Comparison of ENCODE assay signal across 11 mouse cellular contexts in genomic region chr7:45486761-45487415, GRCm38 (mm10). TPM values are rescaled to one million over a fixed set of nuclear protein-coding genes. Genes with fewer than 3 reads are reported as not detected.
A peak's percentile ranks its signal among the peaks of the same experiment; 100 is the strongest.
DNase-seq lines count a peak whose midpoint lies in the region; ATAC-seq and TF ChIP-seq lines count a peak whose summit lies in the region.
"Had no signal": no experiment of that assay in that cellular context is flagged by ENCODE, and none has a peak within 500 bp of the region (broad histone marks: within the 10 kb centered on the region; RNA-seq: fewer than 3 reads in every experiment).

TSS of gene Gm45808 (minus strand) at chr7:45486811.

- no peak within 1 kb of the TSS; the same call in 1 of the 2 replicates for H3K4me3 ChIP-seq in hindbrain, embryonic 10.5 days
- H3K4me3 ChIP-seq in hindbrain, embryonic 11.5 days (ENCODE audit: low read depth, low read length): no peak within 1 kb of the TSS
- peak within 1 kb of the TSS in 1 of 2 experiments; percentile 97; a peak in 1 of 4 replicates for H3K4me3 ChIP-seq in ES-E14 (ENCODE audit: insufficient read depth in 1 of 2, low read depth in 1 of 2, low read length in 2 of 2, poor library complexity in 1 of 2, severe bottlenecking in 1 of 2)
- H3K4me3 ChIP-seq in limb, embryonic 14.5 days (replicated peaks; ENCODE audit: low read length): no peak within 1 kb of the TSS
- no peak within 1 kb of the TSS for H3K4me3 ChIP-seq in heart, embryonic 12.5 days
- H3K4me3 ChIP-seq: heart, adult 2 months had no signal

- no peak for DNase-seq in hindbrain, embryonic 10.5 days (ENCODE audit: low spot score)
- no peak for DNase-seq in hindbrain, embryonic 11.5 days (ENCODE audit: low spot score)
- no peak for DNase-seq in ES-E14 (ENCODE audit: low read depth, low spot score)
- no peak for DNase-seq in adrenal gland, postnatal 25 days
- no peak for DNase-seq in limb, embryonic 14.5 days (ENCODE audit: low spot score)
- no peak for DNase-seq in right cerebral cortex, adult 18-20 months
- DNase-seq: cerebellum, postnatal 14 days; heart, adult 2 months had no signal

- H3K36me3 ChIP-seq in hindbrain, embryonic 10.5 days: peaks cover 15% of the 10 kb centered on the region; the same call in 1 of the 2 replicates
- no peaks in the 10 kb centered on the region for H3K36me3 ChIP-seq in hindbrain, embryonic 11.5 days (ENCODE audit: control insufficient read depth, insufficient read depth, low read length)
- H3K36me3 ChIP-seq in ES-E14 (ENCODE audit: control insufficient read depth, insufficient read depth, low read length, poor library complexity, severe bottlenecking): peaks cover 9% of the 10 kb centered on the region; the same call in 1 of the 2 replicates
- H3K36me3 ChIP-seq in limb, embryonic 14.5 days (ENCODE audit: control insufficient read depth, insufficient read depth, low read length): 0 out of 2 replicates have a peak, but pooled peaks cover 2% of the 10 kb centered on the region
- H3K36me3 ChIP-seq in heart, embryonic 12.5 days: 0 out of 2 replicates have a peak, but pooled peaks cover 3% of the 10 kb centered on the region

- in situ Hi-C loops in ES-E14 (cut with MboI; ENCODE audit: low sequenced_read_pairs in 2 of 2, unreplicated experiment in 2 of 2): no loop called here

- H3K9ac ChIP-seq in hindbrain, embryonic 11.5 days (ENCODE audit: low read depth, low read length): no peak within 1 kb of the TSS
- peak within 1 kb of the TSS; percentile 15; the same call in 1 of the 2 replicates for H3K9ac ChIP-seq in ES-E14 (ENCODE audit: insufficient read depth, low read depth, low read length, poor library complexity, severe bottlenecking)
- no peak within 1 kb of the TSS for H3K9ac ChIP-seq in limb, embryonic 14.5 days (ENCODE audit: low read depth, low read length, severe bottlenecking)
- no peak within 1 kb of the TSS for H3K9ac ChIP-seq in heart, embryonic 12.5 days

- TF ChIP-seq POLR2A in limb, embryonic 14.5 days (IDR thresholded peaks at IDR 0.05; ENCODE audit: borderline replicate concordance, extremely low read depth, insufficient read depth, insufficient read length): no peak

- 0 out of 2 replicates have a peak within 1 kb of the TSS, but pooled peaks have one; percentile 89 for H3K27ac ChIP-seq in hindbrain, embryonic 10.5 days
- H3K27ac ChIP-seq in hindbrain, embryonic 11.5 days (ENCODE audit: low read depth, low read length): no peak within 1 kb of the TSS
- no peak within 1 kb of the TSS for H3K27ac ChIP-seq in ES-E14 (ENCODE audit: insufficient read depth, low read depth, low read length, poor library complexity, severe bottlenecking)
- peak within 1 kb of the TSS; percentile 61 for H3K27ac ChIP-seq in limb, embryonic 14.5 days (replicated peaks; ENCODE audit: low read depth, low read length)
- H3K27ac ChIP-seq in heart, embryonic 12.5 days (ENCODE audit: poor library complexity, severe bottlenecking): no peak within 1 kb of the TSS
- H3K27ac ChIP-seq: heart, adult 2 months had no signal

- no peaks in the 10 kb centered on the region for H3K27me3 ChIP-seq in hindbrain, embryonic 10.5 days (ENCODE audit: insufficient read depth, poor library complexity, severe bottlenecking)
- no peaks in the 10 kb centered on the region for H3K27me3 ChIP-seq in hindbrain, embryonic 11.5 days (ENCODE audit: control insufficient read depth, insufficient read depth, low read length)
- H3K27me3 ChIP-seq in limb, embryonic 14.5 days (ENCODE audit: control insufficient read depth, insufficient read depth, low read length): no peaks in the 10 kb centered on the region
- no peaks in the 10 kb centered on the region for H3K27me3 ChIP-seq in heart, embryonic 12.5 days (replicated peaks)

- 83% methylated on average over 12 of the region's 12 CpGs for WGBS in hindbrain, embryonic 10.5 days
- 82% methylated on average over 12 of the region's 12 CpGs for WGBS in hindbrain, embryonic 11.5 days
- 80% methylated on average over 12 of the region's 12 CpGs for WGBS in limb, embryonic 14.5 days
- 84% methylated on average over 12 of the region's 12 CpGs for WGBS in heart, embryonic 12.5 days

- no peak within 1 kb of the TSS for H3K4me2 ChIP-seq in hindbrain, embryonic 11.5 days (replicated peaks; ENCODE audit: low read depth, low read length)
- H3K4me2 ChIP-seq in limb, embryonic 14.5 days (replicated peaks; ENCODE audit: low read depth, low read length, severe bottlenecking): no peak within 1 kb of the TSS
- no peak within 1 kb of the TSS for H3K4me2 ChIP-seq in heart, embryonic 12.5 days

- H3K9me3 ChIP-seq in hindbrain, embryonic 10.5 days: no peaks in the 10 kb centered on the region
- no peaks in the 10 kb centered on the region for H3K9me3 ChIP-seq in hindbrain, embryonic 11.5 days (ENCODE audit: control insufficient read depth, low read length)
- no peaks in the 10 kb centered on the region for H3K9me3 ChIP-seq in ES-E14 (ENCODE audit: control insufficient read depth, insufficient read depth, low read depth, low read length)
- H3K9me3 ChIP-seq in limb, embryonic 14.5 days (ENCODE audit: control insufficient read depth, low read length): no peaks in the 10 kb centered on the region
- H3K9me3 ChIP-seq in heart, embryonic 12.5 days (replicated peaks): no peaks in the 10 kb centered on the region

- peaks cover 36% of the 10 kb centered on the region for H3K4me1 ChIP-seq in hindbrain, embryonic 10.5 days (replicated peaks)
- no peaks in the 10 kb centered on the region for H3K4me1 ChIP-seq in hindbrain, embryonic 11.5 days (replicated peaks; ENCODE audit: control insufficient read depth, insufficient read depth, low read length)
- H3K4me1 ChIP-seq in ES-E14 (ENCODE audit: control insufficient read depth in 2 of 2, insufficient read depth in 2 of 2, low read length in 2 of 2, poor library complexity in 1 of 2): peaks cover 6 to 14% of the 10 kb centered on the region in 2 experiments; a peak in 3 of 4 replicates
- peaks cover 14% of the 10 kb centered on the region for H3K4me1 ChIP-seq in limb, embryonic 14.5 days (ENCODE audit: control insufficient read depth, insufficient read depth, low read length)
- peaks cover 26% of the 10 kb centered on the region for H3K4me1 ChIP-seq in heart, embryonic 12.5 days (replicated peaks)

- ATAC-seq in hindbrain, embryonic 11.5 days (ENCODE audit: low FRiP score): no peak
- no peak for ATAC-seq in limb, embryonic 14.5 days (ENCODE audit: low FRiP score, low read depth)
- ATAC-seq in granulocyte monocyte progenitor cell, adult 5-6 weeks (replicated peaks; ENCODE audit: poor library complexity, severe bottlenecking): no peak
- no peak for ATAC-seq in heart, embryonic 12.5 days (ENCODE audit: insufficient number of reproducible peaks, low FRiP score)

TF ChIP-seq in ES-E14, 5 proteins besides CTCF, POLR2A, EP300 and RAD21:
- no peak for TF ChIP-seq ZC3H11A (IDR thresholded peaks at IDR 0.05; ENCODE audit: borderline replicate concordance, low read depth, low read length)
- no peak for TF ChIP-seq CHD2 (IDR thresholded peaks at IDR 0.05; ENCODE audit: low read depth, low read length)

RNA-seq across cellular contexts. Expression of gene Gm45808, which starts in this region (rescaled TPM):
- not detected in 2 replicates for polyA plus RNA-seq in hindbrain, embryonic 10.5 days (2016; fragmentation: Nextera tagmentation; extraction: Ambion mirVana)
- not detected in 2 replicates for polyA plus RNA-seq in hindbrain, embryonic 11.5 days (2014; fragmentation: Nextera tagmentation; extraction: Ambion mirVana)
- total RNA-seq in ES-E14 (2012; rRNA removed): 0.71 TPM in 1 of 2 replicates, not detected in the other
- 21.0 and 40.1 TPM in 2 replicates for total RNA-seq in adrenal gland, postnatal 25 days (2021)
- polyA plus RNA-seq in limb, embryonic 14.5 days (2012; rRNA removed): not detected in 2 replicates
- polyA plus RNA-seq in limb, embryonic 14.5 days (2014; fragmentation: Nextera tagmentation; extraction: Ambion mirVana): not detected in 2 replicates
- not detected in 2 replicates for total RNA-seq in granulocyte monocyte progenitor cell, adult 5-6 weeks (2014; fragmentation: Nextera tagmentation)
- not detected in 2 replicates for total RNA-seq in granulocyte monocyte progenitor cell, adult 5-6 weeks (2017)
- not detected in 2 replicates for polyA plus RNA-seq in heart, embryonic 12.5 days (2016; fragmentation: Nextera tagmentation; extraction: Ambion mirVana)
- polyA plus RNA-seq: large intestine, adult 2 months had no signal

Comparison
In these comparisons a context has a peak if more than half of its experiments do, and no peak if none do; other contexts are left out.
1. RNA of gene Gm45808 (total RNA-seq): 21.0 to 40.1 TPM in adrenal gland, postnatal 25 days; 0.71 TPM in ES-E14 and not detected in granulocyte monocyte progenitor cell, adult 5-6 weeks; every median in the first group is over 10 times any median in the second.
2. H3K27ac ChIP-seq: peak in hindbrain, embryonic 10.5 days (single experiment) and limb, embryonic 14.5 days (single experiment); none in hindbrain, embryonic 11.5 days (single experiment), ES-E14 (single experiment) and heart, embryonic 12.5 days (single experiment).